Mouse (Mus musculus) heart, adult 9 months (tissue): Measurements from ENCODE around the gene Ing3.

Experiments used
- DNase-seq, 2 experiments: peaks; one replicate each; pipeline ENCODE4 v3.0.0; 2022; ENCODE audit warnings: low spot score in 2 of 2

Ing3 gene

DNA sequence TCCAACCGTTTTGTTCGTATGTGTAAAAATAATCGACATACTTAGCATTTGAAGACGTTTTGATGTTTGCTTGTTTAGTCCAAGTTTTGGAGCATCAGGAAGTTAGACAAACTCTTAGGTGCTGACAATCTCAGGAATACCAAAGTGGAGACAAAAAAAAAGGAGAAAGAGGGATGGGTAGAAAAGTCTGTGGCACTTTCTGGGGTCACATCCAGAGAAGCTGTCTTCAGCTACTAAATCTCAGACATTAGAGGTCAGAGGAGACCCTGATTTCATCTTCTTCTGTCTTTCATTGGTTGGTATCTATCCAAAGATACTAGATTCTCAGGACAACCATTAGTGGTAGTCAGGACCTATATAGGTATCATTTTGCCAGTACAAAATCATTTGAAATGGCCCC lies 41.8 kb downstream of the Ing3 start:
- no peak for DNase-seq

DNA sequence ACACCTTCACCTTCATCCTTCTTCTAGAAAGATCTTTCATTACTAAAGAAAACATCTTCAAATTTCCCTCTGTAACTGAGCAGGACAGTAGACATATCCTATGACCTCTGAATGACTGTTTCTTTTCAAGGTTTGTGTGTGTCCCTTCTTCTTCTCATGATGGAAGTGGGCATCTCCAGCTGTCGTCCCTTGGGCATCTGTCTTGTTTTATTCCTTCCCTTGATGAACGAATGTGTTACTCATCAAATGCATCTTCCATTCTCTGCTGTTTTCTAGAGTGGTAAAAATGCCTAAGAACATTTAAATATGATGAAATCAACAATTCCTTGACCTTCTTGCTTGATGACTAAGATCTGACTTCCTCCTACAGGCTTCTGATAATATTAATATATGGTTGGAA lies 43.7 kb downstream of the Ing3 start:
- no peak for DNase-seq

- no peak for DNase-seq
These were observed 48.8 kb downstream of the Ing3 start for GRCm38 (mm10) chr6:21998131-21998530.

GRCm38 (mm10) chr6:21999025-21999424 lies 49.7 kb downstream of the Ing3 start:
- DNase-seq: peak; percentile 56 to 68

DNA sequence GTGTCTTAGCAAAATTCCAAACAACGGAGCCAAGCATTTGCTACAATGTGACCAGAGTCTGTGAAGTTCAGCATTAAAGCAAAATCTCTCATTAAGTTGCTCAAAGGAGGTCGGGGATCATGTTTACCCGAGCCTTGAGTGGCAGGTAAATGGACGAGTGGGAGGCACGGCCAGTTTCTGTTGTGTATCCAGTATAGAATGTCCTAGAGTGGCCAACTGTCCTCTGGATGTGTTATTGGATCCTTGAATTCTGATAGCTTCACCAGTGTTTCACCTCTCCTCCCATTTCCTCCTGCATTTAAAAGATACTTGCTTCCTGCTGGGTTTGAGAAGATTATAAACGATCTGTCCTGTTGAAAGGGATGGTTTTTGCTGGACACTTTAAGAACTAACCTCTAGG lies 50.7 kb downstream of the Ing3 start:
- DNase-seq: no peak

DNA sequence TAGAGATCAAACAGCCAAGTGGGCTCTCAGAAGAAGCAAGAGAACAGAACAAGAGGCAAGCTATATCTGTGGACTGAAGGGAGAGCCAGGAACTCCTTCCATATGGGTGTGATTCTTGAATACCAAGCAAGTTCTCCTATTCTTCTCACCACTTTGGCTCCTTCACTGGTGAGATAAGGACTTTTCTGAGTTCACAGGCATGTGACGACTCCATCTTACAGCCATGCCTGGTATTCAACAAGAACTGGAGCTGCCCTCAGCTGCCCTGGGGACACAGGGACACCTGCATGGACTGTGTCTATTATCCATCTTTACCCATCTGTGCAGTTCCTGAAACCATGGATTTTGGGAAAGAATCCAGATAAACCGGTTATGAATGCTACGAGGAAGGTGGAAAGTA lies 51.5 kb downstream of the Ing3 start:
- DNase-seq: no peak

- DNase-seq: peak; percentile 85
These were observed 52.0 kb downstream of the Ing3 start for GRCm38 (mm10) chr6:22001284-22001916.

DNA sequence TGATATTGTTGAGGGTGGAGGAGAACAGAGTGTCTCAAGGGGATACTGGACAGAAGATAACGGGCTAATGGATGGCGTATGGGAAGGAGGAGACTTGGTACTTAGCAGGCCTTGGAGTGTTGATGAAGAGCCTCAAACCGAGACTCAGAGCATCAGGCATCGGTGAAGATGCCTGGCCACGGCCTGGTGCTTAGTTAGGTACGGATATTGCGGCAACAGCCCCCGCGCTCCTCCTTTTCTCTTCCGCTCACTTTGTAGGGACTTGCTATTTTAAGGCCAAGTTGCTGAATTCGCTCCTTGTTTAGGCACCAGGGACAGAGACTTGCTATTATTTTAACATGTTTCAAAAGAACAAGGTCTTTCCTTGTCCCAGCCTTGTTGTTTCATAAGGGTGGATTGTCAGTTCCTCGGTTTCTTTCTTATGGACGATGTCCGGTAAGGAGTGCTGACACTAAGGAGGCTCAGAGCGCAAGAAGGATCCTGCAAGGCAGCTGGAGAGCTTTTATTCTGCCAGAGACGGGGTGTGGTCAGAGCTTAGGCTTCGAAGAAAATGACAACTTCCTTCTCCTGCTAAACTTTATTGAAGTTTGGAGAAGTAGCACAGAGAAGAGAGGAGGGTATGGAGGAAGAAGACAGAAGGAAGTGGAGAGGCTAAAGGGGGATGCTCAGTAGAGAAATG lies 53.3 kb downstream of the Ing3 start:
- peak; percentile 63 to 64 for DNase-seq

DNA sequence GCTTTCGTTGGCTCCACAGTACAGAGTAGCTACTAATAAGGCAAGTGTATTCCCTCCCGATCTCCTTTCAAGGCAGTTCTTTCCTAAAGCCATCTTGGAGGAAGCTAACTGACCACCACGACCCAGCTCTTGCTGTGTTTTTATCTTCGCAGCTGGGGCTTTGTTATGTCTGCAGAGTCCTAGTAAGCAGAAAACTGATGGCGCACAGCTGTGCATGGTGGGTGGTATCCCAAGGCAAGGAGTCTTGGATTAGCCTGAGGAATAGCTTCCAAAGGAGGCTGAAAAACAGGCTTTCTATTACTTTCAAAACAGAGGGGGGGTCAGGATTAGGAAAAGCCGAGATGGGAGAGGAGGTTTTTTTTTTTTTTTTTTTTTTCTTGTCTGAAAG lies 53.8 kb downstream of the Ing3 start:
- peak; percentile 71 to 79 for DNase-seq

DNA sequence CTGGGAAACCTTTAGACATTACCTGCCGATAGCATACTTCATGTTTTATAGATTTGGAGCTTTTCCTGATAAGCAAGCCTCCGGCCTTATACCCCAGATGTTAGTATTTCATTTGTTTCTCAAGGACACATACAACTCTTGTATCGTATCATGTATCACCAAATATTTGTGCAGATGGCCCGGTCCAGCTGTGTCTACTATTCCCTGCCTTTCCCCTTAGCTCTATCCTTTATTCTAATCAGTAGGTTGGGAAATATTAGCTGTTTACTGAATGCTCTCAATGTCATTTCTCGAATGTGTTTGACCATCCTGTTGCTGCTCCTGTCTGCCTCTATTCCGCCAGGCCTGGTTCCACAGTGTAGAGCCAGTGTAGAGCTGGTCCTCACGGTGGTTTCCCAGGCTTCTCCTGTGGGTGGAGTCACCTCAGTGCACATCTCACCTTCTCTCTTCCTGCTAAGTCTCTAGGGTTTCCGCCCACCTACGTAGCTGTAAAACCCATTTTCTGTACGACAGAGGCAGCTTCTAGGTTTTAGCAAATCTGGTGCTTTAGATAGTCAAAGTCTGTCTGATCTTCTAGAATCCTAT lies 54.7 kb downstream of the Ing3 start:
- DNase-seq: no peak

GRCm38 (mm10) chr6:22008346-22008745 lies 59.0 kb downstream of the Ing3 start:
- DNase-seq: no peak

- no peak for DNase-seq
These were observed 60.9 kb downstream of the Ing3 start for GRCm38 (mm10) chr6:22010258-22010657.

DNA sequence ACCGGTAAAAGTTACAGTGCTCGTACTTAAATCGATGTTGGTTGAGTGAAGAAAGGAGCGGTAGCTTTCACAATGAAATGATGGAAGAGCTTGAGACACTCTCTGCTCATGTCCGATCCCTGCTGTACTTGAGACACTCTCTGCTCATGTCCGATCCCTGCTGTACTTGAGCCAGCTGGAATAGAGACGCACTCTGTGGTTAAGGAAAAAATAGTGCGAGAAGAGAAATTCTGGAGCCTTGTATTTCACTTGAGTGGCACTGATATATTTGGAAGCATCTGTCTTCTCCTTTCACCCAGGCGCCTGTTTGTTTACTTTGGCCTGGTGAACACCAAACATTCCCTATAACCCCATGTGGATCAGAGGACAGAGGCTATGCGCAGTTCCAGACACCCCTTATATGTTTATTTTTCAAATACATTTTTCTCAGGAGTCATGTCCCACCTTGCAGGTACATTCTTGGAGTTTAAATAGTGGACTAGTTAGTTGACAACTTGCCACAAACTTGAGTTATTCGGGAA lies 61.5 kb downstream of the Ing3 start:
- peak in 1 of 2 experiments; percentile 56 for DNase-seq

DNA sequence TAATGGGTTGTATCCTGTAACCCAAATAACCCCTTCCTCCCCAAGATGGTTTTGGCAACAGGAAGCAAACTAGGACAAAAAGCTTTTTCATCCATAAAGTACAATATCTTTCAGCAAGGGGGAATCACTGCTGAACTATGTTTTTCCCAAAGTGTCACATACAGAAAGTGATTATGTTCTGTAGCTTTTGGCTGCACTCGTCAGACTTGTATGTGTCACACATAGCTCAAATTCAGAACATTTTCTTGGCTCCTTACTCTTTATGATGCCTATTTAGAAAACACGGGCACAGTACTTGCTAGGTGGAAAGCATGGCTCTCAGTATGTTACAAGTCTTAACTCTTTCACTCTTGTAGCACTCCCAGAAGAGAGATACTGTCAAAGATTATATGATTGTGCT lies 62.2 kb downstream of the Ing3 start:
- no peak for DNase-seq

DNA sequence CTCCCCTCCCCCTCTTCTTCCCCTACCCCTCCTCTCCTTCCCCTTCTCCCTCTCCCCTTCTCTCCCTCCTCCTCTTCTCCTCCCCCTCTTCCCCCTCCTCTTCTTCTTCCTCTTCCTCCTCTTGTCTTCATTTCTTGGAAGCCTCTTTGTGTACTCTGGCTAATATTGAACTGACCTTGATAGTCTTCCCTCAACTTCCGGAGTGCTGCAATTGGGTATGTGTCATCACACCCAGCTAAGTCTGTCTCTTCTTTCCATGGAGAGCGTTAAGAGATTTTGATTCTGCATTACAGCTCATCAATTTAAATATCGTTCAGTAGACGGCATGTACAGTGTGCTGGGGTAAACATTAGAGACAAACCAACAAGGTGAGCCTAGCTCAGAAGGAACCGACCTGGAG lies 62.7 kb downstream of the Ing3 start:
- peak in 1 of 2 experiments; percentile 48 for DNase-seq

DNA sequence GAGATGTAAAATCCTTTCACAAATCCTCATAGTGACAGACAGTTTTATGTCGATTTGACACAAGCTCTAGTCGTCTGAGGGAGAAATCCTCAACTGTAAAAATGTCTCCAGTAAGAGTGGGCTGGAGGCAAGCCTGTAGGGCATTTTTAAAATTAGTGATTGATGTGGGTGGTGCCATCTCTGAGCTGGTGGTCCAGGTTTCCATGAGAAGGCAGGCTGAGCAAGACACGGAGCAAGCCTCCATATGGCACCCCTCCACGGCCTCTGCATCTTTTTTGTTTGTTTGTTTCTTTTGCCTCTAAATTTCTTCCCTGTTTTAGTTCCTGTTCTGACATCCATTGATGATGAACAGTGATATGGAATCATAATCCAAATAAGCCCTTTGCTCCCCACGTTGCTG lies 63.1 kb downstream of the Ing3 start:
- DNase-seq: no peak

DNA sequence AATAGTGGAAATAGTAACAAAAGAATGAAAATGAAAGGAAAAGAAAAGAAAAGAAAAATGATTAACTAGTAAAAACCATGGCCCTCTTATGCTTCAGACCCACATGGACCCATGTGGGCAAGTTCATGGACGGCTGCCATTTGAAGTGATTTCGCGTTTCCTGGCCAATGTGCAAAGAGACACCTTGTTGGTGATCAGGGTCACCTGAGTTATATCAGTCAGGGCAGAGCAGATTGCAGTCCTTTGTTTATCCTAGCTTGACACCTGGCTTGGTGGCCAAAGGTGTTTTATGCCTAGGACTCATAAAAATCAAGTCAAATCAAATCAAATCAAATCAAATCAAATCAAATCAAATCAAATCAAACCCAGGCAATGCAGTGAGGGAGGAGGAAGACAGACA lies 64.0 kb downstream of the Ing3 start:
- DNase-seq: no peak

DNA sequence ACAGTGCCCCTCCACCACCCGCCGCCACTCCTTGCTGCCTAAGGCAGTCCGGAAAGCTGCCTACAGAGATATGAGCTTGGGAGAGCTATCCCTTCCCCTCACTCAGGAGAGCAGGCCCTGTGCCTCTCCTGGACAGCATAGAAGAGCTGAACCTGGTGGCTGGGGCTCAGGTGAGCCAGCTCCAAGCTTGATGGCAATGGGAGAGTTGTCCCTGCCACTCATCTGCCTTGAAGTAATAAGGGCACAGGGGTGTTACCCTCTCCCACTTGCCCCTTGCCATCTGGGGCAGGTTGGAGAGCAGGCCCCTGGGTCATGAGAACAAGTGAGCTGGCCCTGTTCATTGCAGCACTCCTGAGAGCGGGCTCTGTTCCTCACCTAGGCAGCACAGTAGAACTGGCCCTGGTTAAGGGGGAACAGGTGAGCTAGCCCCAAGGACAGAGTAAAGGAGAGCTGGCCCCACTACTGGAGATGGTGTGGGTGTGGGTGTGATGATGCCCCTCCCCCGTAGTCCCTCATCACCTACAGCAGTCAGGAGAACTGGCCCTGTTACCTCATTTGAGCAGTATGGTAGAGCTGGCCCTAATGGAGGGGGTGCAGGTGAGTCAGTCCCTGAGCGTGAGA lies 65.0 kb downstream of the Ing3 start:
- DNase-seq: no peak

DNA sequence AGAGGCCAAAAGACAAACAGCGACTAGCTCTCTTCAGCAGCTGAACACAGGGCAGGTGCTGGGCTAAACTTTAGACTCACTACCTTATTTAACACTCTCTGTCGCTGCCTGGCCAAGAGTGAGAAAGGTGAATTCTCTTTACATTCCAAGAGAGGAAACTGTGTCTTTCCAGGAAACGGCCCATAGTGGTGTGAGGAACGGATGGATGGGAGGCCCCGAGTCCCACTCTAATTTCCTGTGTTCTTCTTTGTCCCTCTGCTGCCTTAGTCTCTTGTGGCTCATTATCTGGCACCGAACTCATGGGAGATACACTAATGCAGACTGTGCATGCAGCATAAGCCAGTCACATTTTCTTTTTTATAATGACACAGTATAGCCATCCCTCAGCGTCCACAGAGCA lies 68.3 kb downstream of the Ing3 start:
- DNase-seq: no peak

DNA sequence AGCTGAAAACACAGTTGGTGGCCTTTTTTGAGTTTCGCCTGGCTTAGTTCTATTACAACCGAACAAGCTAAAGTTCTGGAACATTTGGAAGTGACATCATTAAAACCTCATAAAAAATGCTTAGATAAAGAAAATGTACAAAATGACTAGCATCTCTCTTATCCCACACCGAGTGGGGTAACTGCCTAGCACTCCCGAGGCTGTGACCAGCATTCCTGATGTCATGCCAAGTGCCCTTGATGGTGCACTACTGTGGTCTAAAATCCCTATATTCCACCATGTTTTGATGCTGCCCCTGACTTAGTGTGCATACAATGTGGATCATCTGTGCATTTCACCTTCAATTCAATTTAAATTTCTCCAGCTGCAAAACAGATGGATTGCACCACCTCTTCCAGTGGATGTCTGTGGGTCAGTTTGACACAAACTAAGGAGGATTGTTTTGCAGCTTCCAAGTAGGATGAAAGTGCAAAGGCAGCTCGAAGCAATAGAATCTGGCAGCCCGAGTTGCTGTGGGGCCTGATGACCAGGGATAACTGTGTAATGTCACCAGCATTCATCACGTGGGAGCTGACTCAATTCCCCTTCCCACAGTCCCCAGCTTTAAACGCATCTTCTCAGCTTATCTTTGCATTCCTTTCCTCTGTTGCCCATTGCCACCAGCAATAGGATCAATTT lies 69.5 kb downstream of the Ing3 start:
- DNase-seq: no peak

DNA sequence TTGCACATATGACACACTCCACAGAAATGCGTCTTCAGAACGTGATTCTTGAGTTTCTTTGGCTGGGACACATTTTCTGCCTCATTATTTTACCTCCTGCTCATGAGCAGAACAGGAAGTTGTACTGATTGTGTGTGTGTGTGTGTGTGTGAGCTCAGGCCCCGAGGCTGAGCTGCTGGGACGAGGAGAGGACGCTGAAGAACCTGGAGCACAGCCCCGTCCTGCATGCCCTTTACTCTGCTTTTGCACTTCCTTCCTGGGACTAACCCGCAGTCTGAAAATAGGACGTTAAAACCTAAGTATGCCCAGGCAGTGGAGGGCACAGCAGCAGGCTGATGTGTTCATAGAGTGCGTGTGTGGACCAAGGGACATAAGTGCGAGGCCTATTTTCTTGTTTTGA lies 70.3 kb downstream of the Ing3 start:
- peak; percentile 63 to 69 for DNase-seq

DNA sequence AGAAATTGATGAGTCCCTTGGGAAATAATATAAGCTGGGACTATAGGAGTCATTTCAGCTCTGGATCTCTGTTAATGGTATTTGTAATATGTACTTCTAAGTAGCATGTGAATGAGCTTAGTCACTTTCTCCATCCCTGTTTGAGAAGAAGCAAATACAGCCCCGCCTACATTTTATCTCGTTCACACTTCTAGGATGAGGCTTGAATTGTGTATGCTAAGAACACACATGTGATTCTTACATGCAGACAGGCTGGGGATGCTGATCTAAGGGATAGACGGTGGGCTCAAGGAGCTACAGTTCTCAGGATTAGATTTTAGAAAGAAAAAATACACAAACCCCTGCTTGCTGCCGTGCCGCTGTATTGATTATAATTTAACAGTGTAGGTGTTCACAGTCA lies 71.3 kb downstream of the Ing3 start:
- no peak for DNase-seq
